Mouse (Mus musculus): ENCODE measurements at regions not wholly inside any gene's neighbourhood (a gene's known extent, or its start where the extent isn't known, plus 50 kb on each side); places are given as distances from the start of the nearest gene placed in this dataset.

GRCm38 (mm10) chr11:40572953-40573757, 121.8 kb downstream of the Mat2b start:
- Histone ChIP-seq H3K27ac (ENCODE audit: insufficient read depth, low read depth, low read length) (no peak overlapping the region), H3K4me1 (ENCODE audit: control insufficient read depth, insufficient read depth, low read length) (no peaks in the 10 kb centered on the region), H3K4me3 (ENCODE audit: insufficient read depth, low read length) (no peak overlapping the region)
- TF ChIP-seq CTCF (IDR thresholded peaks at IDR 0.05; ENCODE audit: low read depth, low read length) (no peak), POLR2A (IDR thresholded peaks at IDR 0.05; ENCODE audit: borderline replicate concordance, low read depth, low read length) (no peak)

GRCm38 (mm10) chr11:40562866-40563265, 132.1 kb downstream of the Mat2b start:
- Histone ChIP-seq H3K4me3 (ENCODE audit: insufficient read depth, low read length) (no peak overlapping the region), H3K4me1 (ENCODE audit: control insufficient read depth, insufficient read depth, low read length) (no peaks in the 10 kb centered on the region), H3K27ac (ENCODE audit: insufficient read depth, low read depth, low read length) (no peak overlapping the region)
- no peak for TF ChIP-seq CTCF (IDR thresholded peaks at IDR 0.05; ENCODE audit: low read depth, low read length)
- no peak for TF ChIP-seq POLR2A (IDR thresholded peaks at IDR 0.05; ENCODE audit: borderline replicate concordance, low read depth, low read length)

- no peaks in the 10 kb centered on the region for H3K4me1 ChIP-seq (ENCODE audit: control insufficient read depth, insufficient read depth, low read length)
- TF ChIP-seq POLR2A (IDR thresholded peaks at IDR 0.05; ENCODE audit: borderline replicate concordance, low read depth, low read length), result no peak
- no peak for TF ChIP-seq CTCF (IDR thresholded peaks at IDR 0.05; ENCODE audit: low read depth, low read length)
- no peak overlapping the region for H3K4me3 ChIP-seq (ENCODE audit: insufficient read depth, low read length)
- H3K27ac ChIP-seq (ENCODE audit: insufficient read depth, low read depth, low read length), result no peak overlapping the region
Observed at GRCm38 (mm10) chr11:40561983-40562382, 133.0 kb downstream of the Mat2b start.

- TF ChIP-seq CTCF (IDR thresholded peaks at IDR 0.05; ENCODE audit: low read depth, low read length) (no peak), POLR2A (IDR thresholded peaks at IDR 0.05; ENCODE audit: borderline replicate concordance, low read depth, low read length) (no peak)
- H3K4me1 ChIP-seq (ENCODE audit: control insufficient read depth, insufficient read depth, low read length), result no peaks in the 10 kb centered on the region
- no peak overlapping the region for H3K4me3 ChIP-seq (ENCODE audit: insufficient read depth, low read length)
- H3K27ac ChIP-seq (ENCODE audit: insufficient read depth, low read depth, low read length), result no peak overlapping the region
Observed at GRCm38 (mm10) chr11:40561400-40561799, 133.6 kb downstream of the Mat2b start.

GRCm38 (mm10) chr11:40558486-40558885, 136.5 kb downstream of the Mat2b start:
- TF ChIP-seq CTCF (IDR thresholded peaks at IDR 0.05; ENCODE audit: low read depth, low read length) (no peak), POLR2A (IDR thresholded peaks at IDR 0.05; ENCODE audit: borderline replicate concordance, low read depth, low read length) (no peak)
- Histone ChIP-seq H3K27ac (ENCODE audit: insufficient read depth, low read depth, low read length) (no peak overlapping the region), H3K4me1 (ENCODE audit: control insufficient read depth, insufficient read depth, low read length) (no peaks in the 10 kb centered on the region), H3K4me3 (ENCODE audit: insufficient read depth, low read length) (no peak overlapping the region)

GRCm38 (mm10) chr11:40554867-40555794, 139.9 kb downstream of the Mat2b start:
- Histone ChIP-seq H3K4me3 (ENCODE audit: insufficient read depth, low read length) (no peak overlapping the region), H3K27ac (ENCODE audit: insufficient read depth, low read depth, low read length) (no peak overlapping the region), H3K4me1 (ENCODE audit: control insufficient read depth, insufficient read depth, low read length) (no peaks in the 10 kb centered on the region)
- TF ChIP-seq POLR2A (IDR thresholded peaks at IDR 0.05; ENCODE audit: borderline replicate concordance, low read depth, low read length) (no peak), CTCF (IDR thresholded peaks at IDR 0.05; ENCODE audit: low read depth, low read length) (no peak)

- no peak overlapping the region for H3K27ac ChIP-seq (ENCODE audit: insufficient read depth, low read depth, low read length)
- no peak overlapping the region for H3K4me3 ChIP-seq (ENCODE audit: insufficient read depth, low read length)
- H3K4me1 ChIP-seq (ENCODE audit: control insufficient read depth, insufficient read depth, low read length), result no peaks in the 10 kb centered on the region
- TF ChIP-seq CTCF (IDR thresholded peaks at IDR 0.05; ENCODE audit: low read depth, low read length) (no peak), POLR2A (IDR thresholded peaks at IDR 0.05; ENCODE audit: borderline replicate concordance, low read depth, low read length) (no peak)
Observed at GRCm38 (mm10) chr11:40552054-40552453, 142.9 kb downstream of the Mat2b start.

GRCm38 (mm10) chr11:40546596-40546995, 148.4 kb downstream of the Mat2b start:
- Histone ChIP-seq H3K4me1 (ENCODE audit: control insufficient read depth, insufficient read depth, low read length) (no peaks in the 10 kb centered on the region), H3K4me3 (ENCODE audit: insufficient read depth, low read length) (no peak overlapping the region), H3K27ac (ENCODE audit: insufficient read depth, low read depth, low read length) (no peak overlapping the region)
- no peak for TF ChIP-seq POLR2A (IDR thresholded peaks at IDR 0.05; ENCODE audit: borderline replicate concordance, low read depth, low read length)
- TF ChIP-seq CTCF (IDR thresholded peaks at IDR 0.05; ENCODE audit: low read depth, low read length), result no peak

GRCm38 (mm10) chr11:40545537-40545936, 149.5 kb downstream of the Mat2b start:
- H3K4me3 ChIP-seq (ENCODE audit: insufficient read depth, low read length), result no peak overlapping the region
- no peaks in the 10 kb centered on the region for H3K4me1 ChIP-seq (ENCODE audit: control insufficient read depth, insufficient read depth, low read length)
- TF ChIP-seq POLR2A (IDR thresholded peaks at IDR 0.05; ENCODE audit: borderline replicate concordance, low read depth, low read length) (no peak), CTCF (IDR thresholded peaks at IDR 0.05; ENCODE audit: low read depth, low read length) (no peak)
- H3K27ac ChIP-seq (ENCODE audit: insufficient read depth, low read depth, low read length), result no peak overlapping the region

- Histone ChIP-seq H3K27ac (ENCODE audit: insufficient read depth, low read depth, low read length) (no peak overlapping the region), H3K4me3 (ENCODE audit: insufficient read depth, low read length) (no peak overlapping the region), H3K4me1 (ENCODE audit: control insufficient read depth, insufficient read depth, low read length) (no peaks in the 10 kb centered on the region)
- TF ChIP-seq POLR2A (IDR thresholded peaks at IDR 0.05; ENCODE audit: borderline replicate concordance, low read depth, low read length) (no peak), CTCF (IDR thresholded peaks at IDR 0.05; ENCODE audit: low read depth, low read length) (no peak)
Observed at GRCm38 (mm10) chr11:40540229-40540628, 154.8 kb downstream of the Mat2b start.

All from bone marrow macrophage, adult 2 months (primary cell).